Mouse (Mus musculus) lung, adult 18-20 months (tissue): ENCODE data around the gene Tnip1.

Experiments used
- DNase-seq, 2 experiments: peaks; one replicate each; pipeline ENCODE4 v3.0.0; 2022; ENCODE audit warnings: mixed read lengths in 2 of 2

Tnip1 gene

GRCm38 (mm10) chr11:54962810-54963209, at the start of gene Tnip1:
Gene Tnip1 (minus strand): TSS chr11:54962917.
- DNase-seq: peak; percentile 38 to 42

- no peak for DNase-seq
These were observed 48.7 kb upstream of the Tnip1 start for GRCm38 (mm10) chr11:55011440-55011839.

GRCm38 (mm10) chr11:55008230-55008629, 45.5 kb upstream of the Tnip1 start:
- DNase-seq: no peak

GRCm38 (mm10) chr11:55005684-55006083, 43.0 kb upstream of the Tnip1 start:
- no peak for DNase-seq

GRCm38 (mm10) chr11:55004970-55005502, 42.3 kb upstream of the Tnip1 start:
- DNase-seq: no peak

- no peak for DNase-seq
These were observed 36.0 kb upstream of the Tnip1 start for GRCm38 (mm10) chr11:54998708-54999107.

GRCm38 (mm10) chr11:54998284-54998683, 35.6 kb upstream of the Tnip1 start:
- DNase-seq: peak; percentile 52 to 63

- no peak for DNase-seq
These were observed 33.5 kb upstream of the Tnip1 start for GRCm38 (mm10) chr11:54996176-54996575.

- DNase-seq: no peak
These were observed 27.2 kb upstream of the Tnip1 start for GRCm38 (mm10) chr11:54989920-54990319.

GRCm38 (mm10) chr11:54988754-54989349, 26.1 kb upstream of the Tnip1 start:
- no peak for DNase-seq

- DNase-seq: peak; percentile 20 to 36
These were observed 25.3 kb upstream of the Tnip1 start for GRCm38 (mm10) chr11:54987974-54988373.

GRCm38 (mm10) chr11:54985086-54985485, 22.4 kb upstream of the Tnip1 start:
- DNase-seq: no peak

GRCm38 (mm10) chr11:54984581-54984980, 21.9 kb upstream of the Tnip1 start:
- no peak for DNase-seq

GRCm38 (mm10) chr11:54984085-54984484, 21.4 kb upstream of the Tnip1 start:
- peak; percentile 62 to 73 for DNase-seq

- DNase-seq: no peak
These were observed 19.8 kb upstream of the Tnip1 start for GRCm38 (mm10) chr11:54982520-54982919.

- DNase-seq: no peak
These were observed 18.9 kb upstream of the Tnip1 start for GRCm38 (mm10) chr11:54981630-54982029.

GRCm38 (mm10) chr11:54977385-54977937, 14.7 kb upstream of the Tnip1 start:
- no peak for DNase-seq

- DNase-seq: no peak
These were observed 13.6 kb upstream of the Tnip1 start for GRCm38 (mm10) chr11:54976351-54976750.

- no peak for DNase-seq
These were observed 13.0 kb upstream of the Tnip1 start for GRCm38 (mm10) chr11:54975756-54976155.

GRCm38 (mm10) chr11:54975340-54975739, 12.6 kb upstream of the Tnip1 start:
- DNase-seq: no peak

- no peak for DNase-seq
These were observed 11.9 kb upstream of the Tnip1 start for GRCm38 (mm10) chr11:54974639-54975038.

GRCm38 (mm10) chr11:54973481-54974212, 10.9 kb upstream of the Tnip1 start:
- peak; percentile 77 to 79 for DNase-seq

- no peak for DNase-seq
These were observed 10.1 kb upstream of the Tnip1 start for GRCm38 (mm10) chr11:54972789-54973188.
